Mouse (Mus musculus) telencephalon, adult 2 months (tissue): ENCODE data around the gene AW549877.

Source experiments
- DNase-seq: peaks from one replicate; pipeline ENCODE4 v3.0.0-alpha.2; 2011; ENCODE audit warnings: low read depth, low spot score

AW549877 gene

DNA sequence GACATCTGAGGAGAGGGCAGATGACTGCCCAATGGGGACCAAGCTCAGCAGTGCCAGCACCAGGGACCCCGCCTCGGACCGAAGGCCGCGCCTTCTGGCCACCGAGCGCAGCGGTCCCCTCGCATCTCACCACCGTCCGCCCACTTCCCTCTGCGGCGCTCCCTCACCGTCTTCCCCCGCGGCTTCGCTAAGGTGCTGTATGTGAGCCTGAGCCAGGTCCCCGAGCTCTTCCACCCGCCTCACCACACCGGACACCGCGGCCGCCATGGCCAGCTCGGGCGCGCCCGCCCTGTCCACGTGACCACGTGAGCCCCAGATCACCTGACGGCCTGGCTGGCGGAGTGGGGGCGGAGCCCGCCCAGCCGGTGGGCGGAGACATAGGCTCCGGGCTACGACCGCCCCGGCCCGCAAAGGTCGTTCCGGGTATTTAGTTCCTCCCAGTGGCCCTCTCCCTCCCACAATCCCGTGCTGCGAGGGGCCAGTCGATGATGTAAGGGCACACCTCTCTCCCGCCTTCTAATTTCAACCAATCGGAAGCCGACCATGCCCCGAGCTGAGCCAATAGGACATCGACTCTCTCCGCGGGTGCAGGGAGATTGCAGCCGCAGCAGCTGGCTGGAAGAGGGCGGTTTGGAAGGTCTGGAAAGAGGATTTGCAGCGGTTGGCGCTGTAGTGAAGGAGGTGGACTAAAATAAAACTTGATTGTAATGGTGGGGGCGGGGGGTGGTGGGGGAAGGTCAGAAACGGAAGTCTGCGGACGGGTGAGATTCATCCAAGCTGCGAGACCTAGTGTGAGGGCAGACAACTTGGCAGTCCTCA is at the start of gene AW549877:
Gene AW549877 (minus strand): TSS at position 297 of the 819 bp plus-strand sequence.
- DNase-seq: peak; percentile 99

DNA sequence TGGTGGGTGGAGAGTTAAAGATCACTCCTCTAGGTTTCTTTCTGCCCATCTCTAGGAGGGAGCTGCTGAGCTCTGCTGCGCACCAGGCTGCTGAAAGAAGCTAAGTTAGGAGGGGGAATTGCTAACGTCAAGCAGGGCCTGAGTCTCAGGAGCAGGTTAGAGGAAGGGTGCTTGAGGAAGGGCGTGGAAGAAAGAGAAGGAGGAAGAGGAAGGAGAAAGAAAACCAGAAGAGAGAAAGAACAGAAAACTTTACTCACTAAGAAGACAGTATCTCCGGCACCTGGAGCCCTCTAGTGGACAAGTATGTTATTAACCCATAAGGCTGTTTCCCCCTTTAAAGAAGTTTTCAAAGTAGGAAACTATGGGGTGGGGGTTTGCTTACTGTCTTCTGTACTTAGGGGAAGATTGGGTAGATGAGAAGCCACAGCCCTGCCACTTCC is 47.5 kb upstream of the AW549877 start:
- DNase-seq: no peak

DNA sequence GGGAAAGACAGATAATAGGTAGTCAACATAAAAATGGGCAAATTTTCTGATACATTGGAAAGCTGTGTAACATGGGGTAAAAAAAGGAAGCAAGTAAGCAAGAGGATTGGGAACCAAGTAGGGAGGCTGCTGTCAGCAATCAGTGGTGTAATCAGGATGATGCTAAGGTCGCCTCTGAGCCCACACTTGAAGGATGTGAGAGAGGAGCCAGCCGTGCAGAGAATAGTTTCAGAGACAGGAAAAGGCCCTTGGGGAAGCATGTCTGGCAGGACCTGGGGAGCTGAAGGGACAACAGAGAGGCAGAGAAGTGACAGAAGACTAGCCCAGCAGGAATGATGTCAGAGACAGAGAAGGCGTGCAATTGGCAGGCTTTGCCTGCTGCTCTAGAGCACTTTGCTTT is 46.9 kb upstream of the AW549877 start:
- no peak for DNase-seq

DNA sequence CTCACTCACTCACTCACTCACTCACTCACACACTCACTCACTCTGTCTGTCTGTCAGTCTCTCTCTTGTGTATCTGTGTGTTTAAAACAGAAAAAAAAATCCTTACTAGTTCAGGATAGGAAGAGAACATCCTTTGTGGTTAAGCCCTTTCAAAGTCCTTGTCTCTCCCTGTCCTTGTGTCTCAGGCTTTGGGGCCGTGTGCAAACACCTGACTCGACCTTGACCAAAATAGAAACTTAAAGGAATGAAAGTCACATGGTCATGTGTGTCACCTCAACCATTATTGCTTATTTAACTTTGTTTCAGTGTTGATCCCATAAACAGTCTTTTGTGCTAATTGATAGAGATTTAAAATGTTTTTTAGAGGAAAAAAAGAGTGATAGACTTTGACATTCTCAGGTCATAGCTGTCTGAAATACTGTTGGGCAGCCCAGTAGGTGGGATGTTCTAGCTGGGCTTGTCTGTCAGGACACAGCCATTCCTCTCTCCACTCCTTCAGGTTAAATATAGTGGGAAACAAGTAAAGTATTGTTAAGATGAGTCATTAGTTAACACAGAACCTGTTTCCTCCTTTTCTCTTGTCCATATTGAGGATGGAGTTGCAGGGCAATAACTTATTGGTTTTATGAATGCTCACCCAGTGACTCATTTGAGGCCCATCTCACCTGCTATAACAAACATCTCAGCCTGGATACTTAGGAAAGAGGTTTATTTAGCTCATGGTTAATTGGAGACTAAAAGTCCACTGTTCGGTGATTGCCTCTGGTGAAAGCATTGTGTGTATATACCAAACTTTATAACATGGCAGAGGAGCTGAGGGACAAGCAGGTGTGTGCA is 37.8 kb upstream of the AW549877 start:
- DNase-seq: no peak

DNA sequence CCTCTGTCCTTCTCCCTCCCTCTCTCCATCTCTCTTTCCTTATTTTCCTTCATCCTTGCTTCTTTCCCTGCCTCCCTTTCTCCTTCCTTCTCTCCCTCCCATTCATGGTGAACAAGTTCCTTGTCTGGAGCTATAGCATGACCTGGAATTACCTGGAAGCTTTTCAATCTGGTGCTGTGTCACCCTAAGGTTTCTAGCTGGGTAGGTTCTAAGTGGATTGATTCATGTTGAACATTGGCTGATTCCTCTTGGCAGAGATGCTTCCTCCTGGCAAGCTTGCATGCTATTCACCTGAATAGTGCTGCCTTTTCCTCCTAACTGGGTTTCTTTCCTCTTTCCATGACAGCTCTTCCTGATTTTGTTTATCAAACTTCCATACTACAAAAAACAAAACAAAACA is 33.4 kb upstream of the AW549877 start:
- DNase-seq: no peak

DNA sequence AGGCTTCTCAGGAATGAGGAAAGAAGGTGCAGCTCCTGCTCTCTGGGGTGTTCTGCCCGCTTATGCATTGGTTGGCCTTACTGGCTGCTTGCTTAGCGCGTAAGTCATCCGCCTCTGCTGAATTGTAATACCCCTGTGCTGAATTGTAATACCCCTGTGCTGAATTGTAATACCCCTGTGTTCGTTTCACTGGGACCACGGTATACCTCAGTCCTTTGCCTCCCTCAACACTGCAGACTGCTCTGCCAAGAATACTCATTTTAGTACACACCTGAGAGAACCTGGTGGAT is 32.8 kb upstream of the AW549877 start:
- no peak for DNase-seq

DNA sequence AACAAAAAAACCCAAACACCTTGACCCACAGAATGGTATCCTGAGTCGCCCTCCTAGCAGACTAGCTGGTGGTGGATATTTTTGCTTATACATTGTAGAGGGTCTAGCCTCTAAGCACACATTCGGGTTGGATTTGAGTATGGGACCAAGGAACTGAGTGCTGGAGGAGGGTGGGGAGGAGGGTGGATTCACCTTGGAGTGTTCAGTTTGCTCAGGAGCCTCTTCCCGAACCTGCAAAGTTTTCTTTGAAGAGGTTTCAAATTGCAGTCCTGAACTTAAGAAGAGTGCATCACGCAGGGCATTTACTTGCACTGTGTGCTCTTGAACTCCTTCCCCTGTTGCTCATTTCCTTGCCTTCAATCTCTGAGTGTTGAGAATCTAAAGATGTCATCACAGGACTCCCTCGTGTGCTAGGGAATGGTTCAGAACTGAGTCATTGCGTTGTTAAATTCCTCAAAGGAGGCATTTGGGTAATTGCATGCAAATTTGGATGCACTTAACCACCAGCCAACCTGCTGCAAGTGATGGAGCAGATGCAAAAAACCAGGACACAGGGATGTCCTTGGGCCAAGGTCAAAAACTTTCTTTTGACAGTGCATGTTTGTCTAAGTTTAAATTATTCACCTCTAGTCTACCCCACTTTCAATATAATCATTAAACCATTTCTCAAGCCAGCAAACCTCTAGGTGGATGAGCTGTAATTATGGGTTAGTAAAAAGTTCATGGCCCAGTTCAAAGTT is 32.3 kb upstream of the AW549877 start:
- no peak for DNase-seq

DNA sequence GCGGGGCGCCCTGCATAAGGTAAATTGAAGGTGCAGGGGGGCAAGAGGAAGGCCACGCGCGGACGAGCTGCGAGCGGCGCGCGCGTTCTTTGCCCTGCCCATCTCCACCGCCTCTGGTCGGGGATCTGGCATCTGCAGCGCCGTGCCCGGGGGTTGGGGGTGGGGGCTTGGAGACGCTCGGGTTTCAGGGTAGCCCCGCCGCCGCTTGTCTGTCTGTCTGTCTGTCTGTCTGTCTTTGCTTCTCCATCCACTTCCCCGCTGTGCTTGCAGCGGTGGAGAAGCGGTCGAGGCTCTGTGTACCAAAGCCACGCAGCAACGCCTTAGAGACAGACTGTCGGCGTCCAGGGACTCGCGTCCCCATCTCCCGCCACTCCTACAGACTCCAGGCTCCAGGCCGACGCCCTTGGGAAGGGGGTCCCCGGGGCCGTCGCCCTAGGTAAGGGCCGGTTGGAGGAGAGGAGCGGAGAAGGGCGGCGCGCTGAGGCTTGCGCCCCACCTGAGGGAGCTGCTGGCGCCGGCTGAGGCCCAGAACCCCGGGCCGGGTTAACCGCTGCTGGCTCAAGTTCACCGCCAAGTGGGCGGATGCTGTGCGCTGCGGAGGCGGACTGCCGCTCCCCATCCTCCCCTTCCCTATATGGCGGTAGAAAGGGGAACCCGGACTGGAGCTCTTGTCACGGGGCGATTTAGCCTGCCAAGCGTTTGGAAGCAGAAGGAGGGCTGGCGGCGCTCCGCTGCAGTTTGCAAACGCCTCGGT is 31.5 kb upstream of the AW549877 start:
- DNase-seq: peak; percentile 85

DNA sequence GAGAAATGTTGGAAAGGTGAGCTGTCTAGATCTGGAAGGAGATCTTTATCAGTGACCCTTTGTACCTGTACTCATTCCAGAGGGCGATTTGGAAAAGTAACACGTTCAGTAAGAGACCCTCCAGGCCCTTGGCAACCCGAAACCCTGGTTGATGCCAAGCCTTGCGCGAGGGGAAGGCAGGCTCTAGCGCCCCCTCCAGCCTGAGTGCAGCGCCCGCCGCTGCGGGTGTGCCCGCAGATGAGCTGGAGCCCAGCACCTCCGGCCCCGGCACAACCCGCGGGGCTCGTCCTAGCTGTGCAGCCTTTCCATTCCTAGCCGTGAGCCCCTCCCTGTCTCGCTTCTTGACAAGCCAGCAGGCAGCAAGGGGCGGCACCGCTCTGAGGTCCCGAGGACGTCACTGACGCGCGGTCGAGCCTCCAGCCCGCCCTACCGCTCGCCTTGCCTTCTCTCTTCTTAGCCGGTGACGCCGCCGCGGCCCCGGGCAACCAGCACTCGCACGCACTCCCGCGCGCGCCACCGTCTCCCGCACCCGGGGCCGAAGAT is 30.8 kb upstream of the AW549877 start, which contains the start of gene Oxct1:
Gene Oxct1 (plus strand): TSS at position 153 of the 543 bp plus-strand sequence.
- peak; percentile 91 for DNase-seq

DNA sequence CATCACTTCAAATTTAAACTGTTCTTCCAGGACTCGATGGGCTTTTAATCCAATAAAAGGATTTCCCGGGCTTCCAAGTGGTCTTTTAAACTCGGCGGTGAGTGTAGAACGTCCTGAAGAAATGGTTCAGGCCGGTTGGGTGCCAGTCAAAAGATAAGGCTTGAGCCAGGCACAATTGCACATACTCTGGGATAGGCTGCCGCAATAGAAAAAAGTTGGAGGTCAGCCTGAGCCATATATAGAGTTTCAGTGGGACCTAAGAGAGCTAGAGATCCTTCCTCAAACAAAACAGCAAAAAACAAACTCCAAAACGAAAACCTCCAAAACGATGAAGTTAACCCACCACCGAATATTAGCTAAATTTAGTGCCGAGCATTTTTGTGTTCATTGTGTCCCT is 30.0 kb upstream of the AW549877 start:
- no peak for DNase-seq

DNA sequence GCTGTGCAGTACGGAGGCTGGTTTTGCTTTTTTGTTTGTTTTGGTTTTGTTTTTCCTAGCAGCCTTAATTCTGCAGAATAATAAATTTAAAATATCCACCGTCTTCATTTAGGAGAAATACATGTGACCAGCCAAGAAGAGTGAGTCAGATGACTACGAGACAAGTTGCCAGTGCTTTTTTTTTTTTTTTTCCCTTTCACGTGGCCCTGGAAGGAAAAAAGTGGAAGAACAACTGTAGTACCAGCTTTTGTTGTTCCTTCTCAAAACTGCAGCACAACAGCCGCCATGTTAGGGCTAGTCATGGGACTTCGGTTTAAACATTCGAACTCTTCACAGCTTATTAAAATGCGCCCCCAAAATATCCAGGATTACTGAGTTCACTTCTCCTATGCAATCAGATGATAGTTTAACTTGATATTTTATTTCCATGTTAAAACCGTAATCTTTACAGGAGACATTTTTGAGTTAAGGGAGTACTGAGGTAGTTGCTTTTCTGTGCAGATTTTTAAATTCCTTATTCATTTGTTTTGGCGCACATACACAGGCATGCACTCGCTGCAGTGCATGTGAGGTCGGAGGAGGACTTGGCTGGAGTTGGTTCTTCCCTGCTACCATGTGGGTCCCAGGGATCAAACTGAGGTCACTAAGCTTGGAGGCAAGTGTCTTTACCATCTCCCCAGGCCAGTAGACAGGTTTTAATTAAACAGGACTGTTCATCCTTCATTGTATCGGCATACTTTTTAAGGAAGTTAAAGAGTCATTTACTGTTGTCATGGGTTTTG is 29.4 kb upstream of the AW549877 start:
- no peak for DNase-seq

DNA sequence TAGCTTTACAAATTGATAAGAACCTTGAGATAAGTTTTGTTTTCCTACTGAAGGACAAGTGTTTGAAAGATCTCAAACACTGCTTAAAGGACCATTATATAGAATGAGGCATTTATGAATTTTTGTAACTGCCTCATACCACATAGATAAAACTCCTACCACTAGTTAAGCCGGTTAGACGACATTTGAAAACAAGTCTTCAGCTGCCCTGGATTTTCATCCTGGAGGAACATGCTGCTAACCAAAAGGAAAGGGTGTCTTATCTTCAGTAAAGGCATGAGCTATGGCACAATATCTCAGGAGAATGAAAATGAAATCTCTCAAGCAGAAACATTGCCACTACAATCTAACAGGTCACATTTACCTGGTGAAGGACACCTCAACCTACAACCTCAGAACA is 28.2 kb upstream of the AW549877 start:
- no peak for DNase-seq

DNA sequence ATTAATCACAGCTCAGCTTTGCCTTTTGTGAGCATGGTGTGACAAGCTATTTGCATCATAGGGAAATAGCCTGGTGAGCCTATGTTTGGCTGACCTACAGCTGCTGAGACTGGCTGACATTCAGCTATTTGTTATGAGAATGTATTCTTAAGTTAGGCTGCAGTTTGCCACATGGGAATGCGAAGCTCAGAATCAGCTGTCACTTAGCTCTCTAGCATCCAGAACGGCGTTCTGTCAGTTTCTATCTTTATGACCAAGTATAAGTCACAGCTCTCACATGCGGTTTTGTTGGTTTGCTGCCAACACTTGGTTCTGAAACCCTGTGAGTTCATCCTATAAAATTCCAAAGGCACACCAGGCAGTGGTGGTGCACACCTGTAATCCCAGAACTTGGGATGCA is 25.2 kb upstream of the AW549877 start:
- DNase-seq: no peak

DNA sequence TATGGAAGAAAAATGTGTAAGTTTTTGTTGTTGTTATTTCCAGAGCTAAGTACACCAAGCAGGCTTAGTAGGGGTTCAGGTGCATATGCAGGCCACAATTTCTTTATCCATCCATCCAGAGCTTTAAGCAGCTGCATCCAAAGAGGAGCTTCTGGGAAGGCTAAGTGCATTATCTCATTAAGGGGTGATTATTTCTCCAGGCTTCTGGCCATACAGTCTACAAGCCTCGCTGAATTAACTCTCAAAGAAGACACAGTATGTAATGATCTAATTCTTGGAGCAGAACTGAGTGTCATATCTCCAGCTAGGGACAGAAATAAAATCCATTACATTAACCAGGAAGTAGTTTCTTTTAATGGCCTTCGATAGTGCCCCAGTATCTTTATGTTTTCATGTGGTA is 18.3 kb upstream of the AW549877 start:
- DNase-seq: no peak

DNA sequence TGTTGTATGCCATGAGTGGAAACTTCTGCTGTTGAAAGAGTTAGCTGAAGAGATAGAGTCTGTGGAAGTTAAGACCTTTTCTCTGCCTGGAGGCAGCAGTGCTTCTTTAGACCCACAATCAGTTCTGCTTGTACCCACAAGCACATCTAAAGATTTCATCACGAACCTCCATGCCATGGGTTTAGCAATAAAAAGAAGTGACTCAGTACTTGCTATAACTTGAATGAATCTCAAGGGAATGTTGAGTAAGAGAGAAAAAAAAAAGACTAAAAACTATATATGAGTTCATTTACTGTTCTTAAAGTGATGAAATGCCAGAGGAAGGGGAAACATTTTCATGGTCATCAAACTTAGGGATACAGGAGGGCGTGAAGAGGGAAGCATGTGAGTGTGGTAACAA is 5.0 kb upstream of the AW549877 start:
- no peak for DNase-seq

DNA sequence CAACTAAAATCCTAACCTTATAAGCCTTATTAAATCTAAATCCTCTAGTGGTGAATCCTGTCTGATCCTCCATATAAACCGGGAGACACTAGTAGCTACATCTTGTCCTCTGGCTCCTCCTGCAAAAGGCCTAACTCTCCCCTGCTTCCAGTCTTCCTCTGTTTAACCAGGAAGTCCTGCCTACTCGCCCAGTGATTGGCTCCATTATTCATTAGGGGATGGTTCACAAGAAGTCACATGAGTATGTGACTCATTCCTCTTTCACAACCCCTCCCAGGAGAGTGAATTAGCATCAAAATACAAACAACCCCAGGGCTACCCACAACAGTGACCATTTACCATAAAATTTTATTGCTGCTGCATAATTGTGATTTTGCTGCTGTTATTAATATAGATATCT is 3.6 kb upstream of the AW549877 start:
- DNase-seq: no peak

DNA sequence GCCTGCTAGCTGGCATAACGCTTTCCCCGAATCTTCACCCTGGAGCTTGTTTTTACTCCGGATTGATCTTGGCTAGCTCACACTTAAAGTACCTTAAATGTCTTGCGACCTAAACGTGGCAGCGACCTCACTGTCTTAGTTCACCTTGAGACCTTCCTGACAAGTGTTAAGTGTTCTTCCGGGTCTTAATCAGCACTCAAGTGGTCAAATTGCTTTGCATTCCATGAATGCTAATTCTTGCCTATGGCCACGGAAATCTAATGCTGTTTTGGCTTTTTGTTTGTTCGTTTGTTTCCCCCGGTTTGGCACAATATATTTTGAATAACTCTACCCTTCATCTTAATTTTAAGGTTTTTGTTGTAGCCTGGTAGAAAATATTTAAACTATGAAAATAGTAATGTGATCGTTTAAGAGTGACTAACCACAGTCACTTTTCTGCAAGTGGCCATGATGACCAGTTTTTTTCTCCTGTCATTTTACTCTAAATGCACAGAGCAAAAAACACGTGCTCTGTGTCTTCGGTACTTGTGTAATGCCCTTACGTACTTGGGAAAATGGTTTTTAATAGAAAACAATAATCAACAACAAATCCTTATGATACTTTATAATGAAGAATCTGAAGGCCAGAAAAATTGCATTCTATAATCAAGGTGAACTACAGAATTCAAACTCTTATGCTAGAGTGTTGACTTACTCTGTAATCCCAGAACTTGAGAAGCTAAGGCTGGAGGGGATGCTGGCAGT is 895 bp upstream of the AW549877 start:
- no peak for DNase-seq

DNA sequence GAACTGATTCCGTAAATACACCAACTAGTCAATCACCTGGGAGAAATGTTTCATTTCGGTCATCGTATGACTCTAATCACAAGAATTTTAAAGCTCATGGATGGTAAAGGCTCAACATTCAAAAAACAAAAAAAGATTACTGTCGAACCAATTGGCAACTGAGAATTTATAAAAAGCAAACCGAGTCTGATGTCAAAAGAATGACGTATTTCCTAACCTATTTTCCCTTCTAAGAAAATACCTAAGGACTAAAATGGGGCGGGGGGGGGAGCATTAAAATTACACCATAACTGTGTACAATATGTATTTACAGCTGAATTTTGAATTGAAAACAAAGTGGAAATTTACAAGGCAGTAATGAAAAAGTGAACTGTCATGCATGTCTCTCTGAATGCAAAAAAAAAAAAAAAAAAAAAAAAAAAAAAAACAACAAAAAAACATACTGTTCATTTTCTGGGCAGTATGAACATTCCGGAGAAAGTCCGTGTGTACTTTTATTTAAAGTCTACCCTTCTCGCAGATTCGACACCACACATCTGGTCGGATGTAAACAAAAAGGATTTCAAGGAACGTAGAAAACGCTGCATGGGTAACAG is 594 bp downstream of the AW549877 start:
- peak; percentile 36 for DNase-seq

DNA sequence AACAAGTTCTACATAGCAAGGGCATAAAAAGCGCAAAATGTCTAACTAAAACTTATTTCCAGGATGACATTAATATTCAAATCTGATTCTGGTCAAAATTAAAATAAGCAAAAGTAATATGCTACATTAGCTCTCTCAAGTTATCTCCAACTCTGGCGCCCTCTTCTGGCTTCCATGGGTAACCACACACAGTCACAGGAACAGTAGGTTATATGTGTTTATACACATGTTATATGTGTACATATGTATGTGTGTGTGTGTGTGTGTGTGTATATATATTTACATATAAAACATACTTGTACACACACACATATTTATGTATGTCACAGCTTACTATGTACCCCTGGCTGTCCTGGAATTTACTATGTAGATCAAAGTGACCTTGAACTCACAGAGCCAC is 7.6 kb downstream of the AW549877 start:
- DNase-seq: no peak
